Mouse (Mus musculus): ENCODE results near the gene Otx2.

GRCm38 (mm10) chr14:48641462-48642395 is 31.9 kb downstream of the Otx2 start:
- TF ChIP-seq POLR2A (IDR thresholded peaks at IDR 0.05; ENCODE audit: low read depth, low read length) (no peak), CTCF (IDR thresholded peaks at IDR 0.05; ENCODE audit: extremely low read depth, insufficient read depth, insufficient read length, insufficient replicate concordance) (no peak)
